ENCODE assay signal across 39 mouse cellular contexts in the genomic region with DNA sequence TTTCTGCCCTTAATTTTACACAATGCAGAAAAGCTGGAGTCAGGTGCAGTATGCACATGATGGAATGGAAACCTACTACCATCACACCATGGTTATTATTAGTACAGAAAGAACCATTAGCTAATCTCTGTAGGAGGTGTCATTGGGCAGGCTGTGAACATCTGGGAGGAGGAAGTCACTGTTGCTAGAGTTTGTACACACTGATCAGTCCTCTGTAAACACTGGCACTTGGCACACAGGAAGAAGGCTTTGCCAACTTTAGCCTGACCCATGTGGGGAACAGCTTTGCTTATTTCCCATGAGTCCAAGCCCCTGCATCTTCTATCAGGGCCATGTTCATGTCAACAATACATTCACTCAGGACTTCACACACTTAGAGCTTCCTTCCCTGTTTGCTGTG. TPM values are rescaled to one million over a fixed set of nuclear protein-coding genes. Genes with fewer than 3 reads are reported as not detected.
DNase-seq lines count a peak whose midpoint lies in the region; ATAC-seq and TF ChIP-seq lines count a peak whose summit lies in the region.
"Had no signal": no experiment of that assay in that cellular context is flagged by ENCODE, and none has a peak within 500 bp of the region (broad histone marks: within the 10 kb centered on the region; RNA-seq: fewer than 3 reads in every experiment).

No protein-coding gene starts in this region.

- H3K9me3 ChIP-seq in lung, embryonic 14.5 days (ENCODE audit: low read depth, low read length) = no peaks in the 10 kb centered on the region
- H3K9me3 ChIP-seq: embryonic facial prominence, embryonic 12.5 days; hindbrain, embryonic 12.5 days; limb, embryonic 13.5 days; liver, embryonic 13.5 days; midbrain, embryonic 10.5 days; neural tube, embryonic 12.5 days had no signal

- no peaks in the 10 kb centered on the region for H3K27me3 ChIP-seq in lung, embryonic 14.5 days (ENCODE audit: insufficient read depth, low read length)
- H3K27me3 ChIP-seq: embryonic facial prominence, embryonic 12.5 days; neural tube, embryonic 12.5 days had no signal

- DNase-seq in lung, adult 18-20 months = peak; percentile 22 to 52
- DNase-seq in lung, adult 2 months = no peak
- peak; percentile 41 for DNase-seq in lung, embryonic 14.5 days
- peak; percentile 48 for DNase-seq in lung, postnatal 14 days
- no peak for DNase-seq in gastrocnemius, adult 18-20 months (ENCODE audit: low spot score)
- DNase-seq in heart, adult 8-10 months (ENCODE audit: low spot score) = no peak
- DNase-seq in ovary, adult 18-20 months (ENCODE audit: low spot score) = no peak
- DNase-seq: adrenal gland, postnatal 36 days; cerebellum, adult 2 months; cerebellum, postnatal 25 days; embryo, embryonic 11 days; gastrocnemius, adult 2 months; gastrocnemius, postnatal 36 days; kidney, adult 8-10 months; kidney, postnatal 14 days; liver, embryonic 13.5 days; right cerebral cortex, postnatal 14 days had no signal

- no peak for TF ChIP-seq CTCF in lung, adult 2 months (IDR thresholded peaks at IDR 0.05; ENCODE audit: insufficient read depth, low read length)
- no peak for TF ChIP-seq CTCF in lung, embryonic 14.5 days (IDR thresholded peaks at IDR 0.05; ENCODE audit: low read depth)

- H3K4me3 ChIP-seq in lung, adult 2 months (replicated peaks; ENCODE audit: extremely low read depth, low read depth, low read length) = no peak overlapping the region
- no peak overlapping the region for H3K4me3 ChIP-seq in lung, embryonic 14.5 days (ENCODE audit: low read depth, low read length)
- H3K4me3 ChIP-seq: embryonic facial prominence, embryonic 12.5 days; gastrocnemius, adult 2 months; heart, adult 2 months; hindbrain, embryonic 12.5 days; limb, embryonic 13.5 days; liver, embryonic 13.5 days; midbrain, embryonic 10.5 days; myocyte; neural tube, embryonic 12.5 days had no signal

- no peaks in the 10 kb centered on the region for H3K4me1 ChIP-seq in lung, adult 2 months (ENCODE audit: control insufficient read depth, insufficient read depth, low read length)
- no peaks in the 10 kb centered on the region for H3K4me1 ChIP-seq in lung, embryonic 14.5 days (ENCODE audit: insufficient read depth)
- H3K4me1 ChIP-seq: embryonic facial prominence, embryonic 12.5 days; liver, embryonic 13.5 days had no signal

- no peak overlapping the region for H3K27ac ChIP-seq in lung, embryonic 14.5 days (ENCODE audit: low read depth)
- H3K27ac ChIP-seq: embryonic facial prominence, embryonic 12.5 days; gastrocnemius, adult 2 months; heart, adult 2 months; hindbrain, embryonic 12.5 days; limb, embryonic 13.5 days; liver, embryonic 13.5 days; macrophage; midbrain, embryonic 10.5 days; neural tube, embryonic 12.5 days had no signal

- H3K36me3 ChIP-seq in lung, embryonic 14.5 days (ENCODE audit: insufficient read depth) = no peaks in the 10 kb centered on the region
- H3K36me3 ChIP-seq: embryonic facial prominence, embryonic 12.5 days; hindbrain, embryonic 12.5 days; limb, embryonic 13.5 days; liver, embryonic 13.5 days; midbrain, embryonic 10.5 days; neural tube, embryonic 12.5 days had no signal

- no peak overlapping the region for H3K4me2 ChIP-seq in lung, embryonic 14.5 days
- H3K4me2 ChIP-seq: embryonic facial prominence, embryonic 12.5 days; hindbrain, embryonic 12.5 days; limb, embryonic 13.5 days; liver, embryonic 13.5 days; neural tube, embryonic 12.5 days had no signal

- TF ChIP-seq POLR2A in lung, adult 2 months (IDR thresholded peaks at IDR 0.05; ENCODE audit: borderline replicate concordance, extremely low read depth, low read depth, low read length) = no peak

- peak; percentile 73 for ATAC-seq in lung, embryonic 14.5 days (ENCODE audit: insufficient read depth)
- ATAC-seq in megakaryocyte progenitor cell, adult 5-6 weeks (replicated peaks; ENCODE audit: poor library complexity) = peak; percentile 65
- ATAC-seq: CD4-positive, CD25-positive, alpha-beta regulatory T cell, adult 4 months; forebrain, embryonic 14.5 days; intestine, embryonic 16.5 days; midbrain, embryonic 16.5 days had no signal

- H3K9ac ChIP-seq in lung, embryonic 14.5 days = no peak overlapping the region
- H3K9ac ChIP-seq: embryonic facial prominence, embryonic 12.5 days; hindbrain, embryonic 12.5 days; limb, embryonic 13.5 days; liver, embryonic 13.5 days; neural tube, embryonic 12.5 days had no signal

RNA-seq across cellular contexts. Expression of a gene that starts 5.4 kb away (rescaled TPM):
- polyA plus RNA-seq in lung, adult 2 months (2012; rRNA removed) = 11.4 and 26.2 TPM in 2 replicates
- polyA plus RNA-seq in lung, embryonic 14.5 days (2014; fragmentation: Nextera tagmentation; extraction: Ambion mirVana) = 56.2 and 61.7 TPM in 2 replicates
- total RNA-seq in megakaryocyte progenitor cell, adult 5-6 weeks (2015) = not detected in 2 replicates
- total RNA-seq in megakaryocyte progenitor cell, adult 5-6 weeks (2017) = not detected in 2 replicates
- not detected for total RNA-seq in gastrocnemius, adult 18-20 months (2021)
- not detected for total RNA-seq in heart, adult 8-10 months (2022)
- total RNA-seq: adrenal gland, adult 18-20 months; adrenal gland, postnatal 36 days; gastrocnemius, adult 2 months; gastrocnemius, postnatal 36 days; heart, adult 2 months; heart, postnatal 25 days; layer of hippocampus, postnatal 14 days; left cerebral cortex, adult 8-10 months; left cerebral cortex, postnatal 36 days had no signal
- polyA plus RNA-seq: CD4-positive, CD25-positive, alpha-beta regulatory T cell, adult 4 months; cerebellum, adult 2 months; frontal cortex, adult 2 months; heart, adult 2 months; heart, embryonic 14.5 days; liver, embryonic 13.5 days; macrophage; myocyte; testis, adult 2 months had no signal

RNA-seq across cellular contexts. Expression of a gene that starts 46.3 kb away (rescaled TPM):
- 1.7 and 1.8 TPM in 2 replicates for polyA plus RNA-seq in lung, adult 2 months (2012; rRNA removed)
- polyA plus RNA-seq in lung, embryonic 14.5 days (2014; fragmentation: Nextera tagmentation; extraction: Ambion mirVana) = 1.9 and 2.0 TPM in 2 replicates
- not detected in 2 replicates for total RNA-seq in megakaryocyte progenitor cell, adult 5-6 weeks (2015)
- not detected in 2 replicates for total RNA-seq in megakaryocyte progenitor cell, adult 5-6 weeks (2017)
- not detected for total RNA-seq in gastrocnemius, adult 18-20 months (2021)
- total RNA-seq in heart, adult 8-10 months (2022) = not detected
- total RNA-seq: adrenal gland, adult 18-20 months; adrenal gland, postnatal 36 days; gastrocnemius, adult 2 months; gastrocnemius, postnatal 36 days; heart, adult 2 months; heart, postnatal 25 days; layer of hippocampus, postnatal 14 days; left cerebral cortex, adult 8-10 months; left cerebral cortex, postnatal 36 days had no signal
- polyA plus RNA-seq: CD4-positive, CD25-positive, alpha-beta regulatory T cell, adult 4 months; cerebellum, adult 2 months; embryonic facial prominence, embryonic 12.5 days; forebrain, embryonic 14.5 days; frontal cortex, adult 2 months; heart, embryonic 14.5 days; hindbrain, embryonic 12.5 days; intestine, embryonic 16.5 days; limb, embryonic 13.5 days; liver, embryonic 13.5 days; macrophage; midbrain, embryonic 10.5 days; myocyte; neural tube, embryonic 12.5 days; small intestine, adult 2 months had no signal

Comparison
In these comparisons a context has a peak if more than half of its experiments do, and no peak if none do; other contexts are left out.
1. DNase-seq: peak in lung, adult 18-20 months (2 of 2), lung, embryonic 14.5 days (single experiment) and lung, postnatal 14 days (single experiment); none in lung, adult 2 months (single experiment), gastrocnemius, adult 18-20 months (single experiment), heart, adult 8-10 months (single experiment) and ovary, adult 18-20 months (single experiment).